Mouse (Mus musculus): ENCODE data around the gene Gm10959. TPM values are rescaled to one million over a fixed set of nuclear protein-coding genes. Genes with fewer than 3 reads are reported as not detected.

The Gm10959 gene
- not detected in 2 replicates for polyA plus RNA-seq (2021; fragmentation: Nextera tagmentation)
- long read RNA-seq, experiment 1, result 0 reads
- long read RNA-seq, experiment 2, result 0 reads

GRCm38 (mm10) chr3:122919260-122919659, at the start of gene Gm10959:
Gene Gm10959 (minus strand): TSS chr3:122919360.

GRCm38 (mm10) chr3:122924009-122924914, 5.1 kb upstream of the Gm10959 start, which contains the start of gene 1810037I17Rik:
Gene 1810037I17Rik (plus strand): TSS chr3:122924203.

DNA sequence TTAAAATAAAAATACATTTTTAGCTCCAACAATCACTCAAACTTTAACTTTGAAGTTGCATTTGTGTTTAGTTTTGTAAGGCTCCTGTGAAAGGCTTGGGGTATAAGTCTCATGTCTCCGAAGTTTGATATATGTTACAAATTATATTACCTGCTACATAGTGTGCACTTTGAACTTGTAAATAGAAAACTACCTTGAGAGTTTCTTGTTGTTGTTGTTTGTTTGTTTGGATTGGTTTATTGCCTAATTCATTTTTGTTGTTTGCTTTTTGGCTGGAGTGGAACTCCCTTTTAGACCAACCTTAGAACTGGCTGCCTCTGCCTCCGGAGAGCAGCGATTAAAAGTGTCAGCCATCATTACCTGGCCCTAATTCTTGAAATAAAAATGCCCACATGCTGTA, 24.4 kb downstream of the Gm10959 start, which contains the start of gene Fabp2:
Gene Fabp2, plus strand, starts transcription at position 301 of the 400 bp plus-strand sequence.

Other genes with a start within 250 kb of the Gm10959 start
- 0.68 and 0.71 TPM in 2 replicates for gene Pde5a, start 190.4 kb downstream of the Gm10959 start, polyA plus RNA-seq (2021; fragmentation: Nextera tagmentation)
- not detected in 2 replicates for gene Fabp2, start 24.3 kb downstream of the Gm10959 start, polyA plus RNA-seq (2021; fragmentation: Nextera tagmentation)
- gene 1810037I17Rik, start 4.8 kb upstream of the Gm10959 start, polyA plus RNA-seq (2021; fragmentation: Nextera tagmentation), result 190 and 216 TPM in 2 replicates
- gene Usp53, start 65.2 kb upstream of the Gm10959 start, polyA plus RNA-seq (2021; fragmentation: Nextera tagmentation), result 5.0 and 6.9 TPM in 2 replicates
- 0.28 and 0.36 TPM in 2 replicates for gene Myoz2, start 115.7 kb upstream of the Gm10959 start, polyA plus RNA-seq (2021; fragmentation: Nextera tagmentation)

Data from left cerebral cortex, adult 6 months (tissue).